Mouse (Mus musculus) kidney, postnatal 25 days (tissue): Measurements from ENCODE around the gene Egln1.

Experiments used
- DNase-seq, 2 experiments: peaks; one replicate each; pipeline ENCODE4 v3.0.0; 2021; ENCODE audit warnings: mixed read lengths in 2 of 2

Gene Egln1

GRCm38 (mm10) chr8:124943801-124944200 lies 5.3 kb downstream of the Egln1 start:
- DNase-seq: no peak

- no peak for DNase-seq
Observed at GRCm38 (mm10) chr8:124937293-124937692, 11.8 kb downstream of the Egln1 start.

- DNase-seq: no peak
Observed at GRCm38 (mm10) chr8:124936699-124937098, 12.4 kb downstream of the Egln1 start.

GRCm38 (mm10) chr8:124935116-124935515 lies 14.0 kb downstream of the Egln1 start:
- DNase-seq: no peak

- DNase-seq: no peak
Observed at GRCm38 (mm10) chr8:124932435-124932834, 16.7 kb downstream of the Egln1 start.

GRCm38 (mm10) chr8:124930649-124931048 lies 18.5 kb downstream of the Egln1 start:
- no peak for DNase-seq

- no peak for DNase-seq
Observed at GRCm38 (mm10) chr8:124930086-124930485, 19.0 kb downstream of the Egln1 start.

GRCm38 (mm10) chr8:124929006-124929405 lies 20.1 kb downstream of the Egln1 start:
- no peak for DNase-seq

- DNase-seq: peak; percentile 41 to 66
Observed at GRCm38 (mm10) chr8:124926351-124926771, 22.8 kb downstream of the Egln1 start.

GRCm38 (mm10) chr8:124925544-124926266 lies 23.4 kb downstream of the Egln1 start:
- no peak for DNase-seq

GRCm38 (mm10) chr8:124923971-124924652 lies 25.0 kb downstream of the Egln1 start:
- peak in 1 of 2 experiments; percentile 53 for DNase-seq

GRCm38 (mm10) chr8:124922490-124923089 lies 26.5 kb downstream of the Egln1 start:
- no peak for DNase-seq

- DNase-seq: peak in 1 of 2 experiments; percentile 52
Observed at GRCm38 (mm10) chr8:124921369-124922279, 27.5 kb downstream of the Egln1 start.

GRCm38 (mm10) chr8:124917741-124918484 lies 31.2 kb downstream of the Egln1 start:
- DNase-seq: no peak

- peak; percentile 50 to 64 for DNase-seq
Observed at GRCm38 (mm10) chr8:124914061-124914460, 35.1 kb downstream of the Egln1 start.

GRCm38 (mm10) chr8:124911938-124912872 lies 36.9 kb downstream of the Egln1 start:
- peak; percentile 44 to 75 for DNase-seq

- DNase-seq: no peak
Observed at GRCm38 (mm10) chr8:124910349-124910748, 38.8 kb downstream of the Egln1 start.

GRCm38 (mm10) chr8:124909936-124910335 lies 39.2 kb downstream of the Egln1 start:
- no peak for DNase-seq

GRCm38 (mm10) chr8:124905482-124905881 lies 43.6 kb downstream of the Egln1 start:
- DNase-seq: no peak

GRCm38 (mm10) chr8:124903198-124903597 lies 45.9 kb downstream of the Egln1 start:
- peak; percentile 83 to 88 for DNase-seq
